Mouse (Mus musculus) limb, embryonic 14.5 days (tissue): Measurements from ENCODE around the gene Tpo. TPM values are rescaled to one million over a fixed set of nuclear protein-coding genes. Genes with fewer than 3 reads are reported as not detected.

ENCODE experiments used
- ATAC-seq: fragments of 200-750 bp; cut with Nextera tagmentation; 2 replicates; pipeline ENCODE4 v1.8.0; 2017; ENCODE audit warnings: low read depth, moderate number of reproducible peaks, moderate TSS enrichment; ENCODE audit not compliant: low FRiP score
- DNase-seq: peaks from one replicate; pipeline ENCODE4 v3.0.0-alpha.2; 2015; ENCODE audit warnings: low spot score
- H3K27ac ChIP-seq: fragments of 300-500 bp; sonication (generic); replicated peaks from 2 replicates; pipeline ENCODE4 v1.5.1; 2014; ENCODE audit warnings: low read depth, mild to moderate bottlenecking, low read length, moderate library complexity, mixed read lengths
- H3K27me3 ChIP-seq: fragments of 300-500 bp; sonication (generic); 2 replicates; pipeline ENCODE4 v1.6.1; 2014; ENCODE audit warnings: low read length, mixed read lengths; ENCODE audit not compliant: control insufficient read depth, insufficient read depth
- H3K36me3 ChIP-seq: fragments of 300-500 bp; sonication (generic); 2 replicates; pipeline ENCODE4 v1.6.1; 2014; ENCODE audit warnings: mild to moderate bottlenecking, low read length, moderate library complexity, mixed read lengths; ENCODE audit not compliant: control insufficient read depth, insufficient read depth
- H3K4me1 ChIP-seq: fragments of 300-500 bp; sonication (generic); 2 replicates; pipeline ENCODE4 v1.6.1; 2014; ENCODE audit warnings: antibody characterized with exemption, low read length, mixed read lengths; ENCODE audit not compliant: control insufficient read depth, insufficient read depth
- H3K4me2 ChIP-seq: fragments of 300-500 bp; sonication (generic); replicated peaks from 2 replicates; pipeline ENCODE4 v1.6.1; 2014; ENCODE audit warnings: low read depth, mild to moderate bottlenecking, low read length, moderate library complexity; ENCODE audit not compliant: severe bottlenecking
- H3K4me3 ChIP-seq: fragments of 300-500 bp; sonication (generic); replicated peaks from 2 replicates; pipeline ENCODE4 v1.5.1; 2014; ENCODE audit warnings: low read length
- H3K9ac ChIP-seq: fragments of 300-500 bp; sonication (generic); 2 replicates; pipeline ENCODE4 v1.6.1; 2014; ENCODE audit warnings: mild to moderate bottlenecking, low read depth, low read length, moderate library complexity; ENCODE audit not compliant: severe bottlenecking
- H3K9me3 ChIP-seq: fragments of 300-500 bp; sonication (generic); 2 replicates; pipeline ENCODE4 v1.6.1; 2016; ENCODE audit warnings: low read length; ENCODE audit not compliant: control insufficient read depth
- POLR2A ChIP-seq: fragments of 200-500 bp; IDR thresholded peaks from 2 replicates; pipeline ENCODE4 v1.8.0; 2012; ENCODE audit warnings: inconsistent platforms, mild to moderate bottlenecking, moderate library complexity, borderline replicate concordance; ENCODE audit not compliant: insufficient read depth, insufficient read length; ENCODE audit errors: extremely low read depth
- WGBS: fragments of 180-500 bp; shearing (Covaris S2); extraction: QIAGEN DNeasy Blood & Tissue Kit; methylation state at CpG from one replicate; pipeline ENCODE4 v1.1.7; 2014; 5-methylcytosine and 5-hydroxymethylcytosine counted together
- polyA plus RNA-seq, 2 experiments: library from polyadenylated mRNA; depleted of rRNA in 1 of 2; stranded (reverse) in 1 of 2; unstranded in 1 of 2; fragments of >200 nt; fragmentation: Nextera tagmentation in 1 of 2; extraction: Ambion mirVana in 1 of 2; gene quantifications; 2 replicates each; pipeline versions ENCODE4 v1.2.1 to v1.2.3; 2012 to 2014

Gene Tpo
- polyA plus RNA-seq, 2 experiments, result not detected

DNA sequence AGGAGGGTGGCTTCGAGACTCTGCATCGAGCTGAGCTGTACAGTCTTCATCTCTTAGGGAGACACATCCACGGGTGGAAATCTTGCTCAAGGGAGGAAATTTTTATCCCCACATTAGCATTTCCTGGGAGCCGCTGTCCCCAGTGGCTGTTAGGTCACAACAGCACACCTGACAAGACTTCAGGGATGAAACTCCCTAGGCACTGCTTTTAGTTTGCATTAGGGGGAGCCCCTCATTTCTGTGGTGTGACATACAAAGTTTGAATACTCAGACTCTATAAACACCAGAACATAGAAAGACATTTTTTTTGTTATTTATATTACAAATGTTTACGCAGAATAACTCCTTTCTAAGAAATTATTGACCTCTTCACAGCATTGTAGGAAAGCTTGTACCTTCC lies 32.1 kb upstream of the Tpo start:
- ATAC-seq (no peak), DNase-seq (no peak)
- H3K36me3 ChIP-seq, result no peaks in the 10 kb centered on the region
- no peak for TF ChIP-seq POLR2A
- H3K9me3 ChIP-seq, result no peaks in the 10 kb centered on the region
- no peak overlapping the region for H3K27ac ChIP-seq
- no peak overlapping the region for H3K4me2 ChIP-seq
- H3K9ac ChIP-seq, result no peak overlapping the region
- H3K4me3 ChIP-seq, result no peak overlapping the region
- no peaks in the 10 kb centered on the region for H3K27me3 ChIP-seq
- H3K4me1 ChIP-seq, result peaks cover 4% of the 10 kb centered on the region; the same call in 1 of the 2 replicates
- 74% methylated on average over 5 of the region's 5 CpGs for WGBS

GRCm38 (mm10) chr12:30164005-30164404 lies 31.6 kb upstream of the Tpo start:
- ATAC-seq, result no peak
- Histone ChIP-seq H3K36me3 (no peaks in the 10 kb centered on the region), H3K9ac (no peak overlapping the region), H3K27me3 (no peaks in the 10 kb centered on the region), H3K4me2 (no peak overlapping the region), H3K4me3 (no peak overlapping the region), H3K9me3 (no peaks in the 10 kb centered on the region), H3K4me1 (peaks cover 4% of the 10 kb centered on the region; the same call in 1 of the 2 replicates), H3K27ac (no peak overlapping the region)
- DNase-seq, result no peak
- no peak for TF ChIP-seq POLR2A
- 91% methylated on average over 6 of the region's 6 CpGs for WGBS

DNA sequence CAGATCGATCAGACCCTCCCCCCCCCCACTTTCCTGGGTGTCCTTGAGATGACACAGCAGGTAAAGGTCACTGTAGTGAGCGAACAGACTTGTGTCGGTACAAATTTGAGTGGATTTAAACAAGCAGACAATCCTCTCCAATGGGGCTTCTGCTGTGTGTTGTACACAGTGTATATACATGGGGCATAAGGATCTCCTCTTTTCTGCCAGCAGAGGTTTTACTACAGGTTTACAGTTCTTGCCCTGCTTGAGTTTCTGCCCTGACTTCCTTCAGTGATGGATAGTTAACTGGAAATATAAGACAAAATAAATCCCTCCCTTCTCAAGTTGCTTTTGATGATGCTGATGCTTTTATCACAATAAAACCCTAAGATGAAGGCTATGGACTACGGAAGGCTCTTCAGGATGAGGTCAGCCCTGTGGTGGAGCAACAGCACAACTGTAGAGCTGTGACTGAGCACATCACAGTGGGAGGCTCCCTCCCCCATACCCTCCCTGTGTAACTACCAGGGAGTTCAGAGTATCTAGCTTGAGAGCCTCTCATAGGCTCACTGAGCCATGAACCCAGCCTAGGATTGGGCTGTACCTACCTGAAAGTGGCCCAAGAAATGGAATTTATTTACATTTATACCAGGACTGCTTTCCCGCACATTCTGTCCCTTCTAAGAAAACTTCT lies 29.4 kb upstream of the Tpo start:
- 79% methylated on average over 5 of the region's 5 CpGs for WGBS
- ATAC-seq, result no peak
- no peak for DNase-seq

DNA sequence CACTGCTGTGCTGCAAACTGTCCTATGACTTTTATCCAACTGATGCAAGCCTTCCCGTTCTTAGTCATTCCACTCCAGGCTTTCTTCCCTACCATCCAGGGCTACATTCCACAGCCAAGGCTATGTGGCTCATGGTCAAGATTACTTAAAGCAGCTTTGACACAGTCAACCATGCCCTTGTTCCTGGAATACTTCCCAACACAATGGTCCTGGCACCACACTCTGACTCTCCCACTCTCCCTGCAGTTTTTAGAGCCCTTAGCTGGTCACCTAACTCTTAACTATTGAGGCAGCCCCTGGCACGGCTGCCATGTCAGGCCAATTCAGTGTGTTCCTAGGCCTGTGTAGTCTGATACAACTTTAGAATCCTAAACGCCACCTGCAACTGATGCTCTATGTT lies 28.1 kb upstream of the Tpo start:
- ATAC-seq, result peak; percentile 62
- Histone ChIP-seq H3K4me1 (peaks cover 4% of the 10 kb centered on the region; the same call in 1 of the 2 replicates), H3K27me3 (no peaks in the 10 kb centered on the region), H3K9me3 (no peaks in the 10 kb centered on the region), H3K9ac (no peak overlapping the region), H3K4me2 (no peak overlapping the region), H3K4me3 (no peak overlapping the region), H3K27ac (no peak overlapping the region), H3K36me3 (no peaks in the 10 kb centered on the region)
- WGBS, result 61% methylated on average over 3 of the region's 3 CpGs
- DNase-seq, result peak; percentile 29
- TF ChIP-seq POLR2A, result no peak

More for the DNA sequence above, 29.4 kb upstream of the Tpo start:
- no peaks in the 10 kb centered on the region for H3K27me3 ChIP-seq
- no peaks in the 10 kb centered on the region for H3K36me3 ChIP-seq
- H3K9ac ChIP-seq, result no peak overlapping the region
- H3K4me1 ChIP-seq, result peaks cover 4% of the 10 kb centered on the region; the same call in 1 of the 2 replicates
- H3K27ac ChIP-seq, result no peak overlapping the region
- no peak overlapping the region for H3K4me2 ChIP-seq
- TF ChIP-seq POLR2A, result no peak
- H3K9me3 ChIP-seq, result no peaks in the 10 kb centered on the region
- H3K4me3 ChIP-seq, result no peak overlapping the region

GRCm38 (mm10) chr12:30159788-30160187 lies 27.4 kb upstream of the Tpo start:
- no peak for DNase-seq
- no peak for TF ChIP-seq POLR2A
- H3K36me3 ChIP-seq, result no peaks in the 10 kb centered on the region
- H3K4me2 ChIP-seq, result no peak overlapping the region
- H3K27ac ChIP-seq, result no peak overlapping the region
- no peaks in the 10 kb centered on the region for H3K9me3 ChIP-seq
- peaks cover 4% of the 10 kb centered on the region; the same call in 1 of the 2 replicates for H3K4me1 ChIP-seq
- ATAC-seq, result no peak
- 81% methylated on average over 8 of the region's 8 CpGs for WGBS
- no peak overlapping the region for H3K9ac ChIP-seq
- no peak overlapping the region for H3K4me3 ChIP-seq
- no peaks in the 10 kb centered on the region for H3K27me3 ChIP-seq

DNA sequence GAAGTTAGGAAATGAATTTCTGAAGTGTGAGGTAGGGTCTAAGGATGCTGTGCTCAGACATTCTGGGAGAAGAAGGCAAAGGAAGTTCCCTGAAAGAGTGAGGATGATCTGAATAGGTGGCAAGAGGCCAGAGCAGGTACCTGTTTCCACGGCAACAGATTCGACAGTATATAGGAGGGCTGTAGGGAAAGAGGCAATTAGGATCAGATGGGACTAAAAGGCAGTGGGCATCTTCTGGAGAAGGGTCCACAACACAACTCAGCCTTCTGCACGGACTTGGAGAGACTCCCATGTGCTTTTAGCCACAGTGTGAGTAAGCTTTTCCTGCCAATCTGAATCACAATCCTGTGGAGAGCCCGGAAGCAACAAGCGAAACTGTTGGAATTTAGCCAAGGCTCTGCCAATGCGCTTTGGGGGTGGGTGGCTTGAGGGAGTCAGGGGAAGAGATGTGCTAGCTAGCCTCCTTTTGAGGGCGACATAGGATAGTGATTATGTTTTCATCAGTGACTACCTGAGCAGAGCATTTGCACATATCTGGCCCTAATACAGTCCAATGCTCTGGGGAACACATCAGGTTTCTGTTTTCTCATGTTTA lies 21.8 kb upstream of the Tpo start:
- Histone ChIP-seq H3K4me3 (no peak overlapping the region), H3K36me3 (no peaks in the 10 kb centered on the region), H3K9me3 (no peaks in the 10 kb centered on the region), H3K27me3 (no peaks in the 10 kb centered on the region), H3K27ac (no peak overlapping the region), H3K4me1 (no peaks in the 10 kb centered on the region), H3K4me2 (no peak overlapping the region), H3K9ac (no peak overlapping the region)
- no peak for TF ChIP-seq POLR2A
- DNase-seq (no peak), ATAC-seq (no peak)
- WGBS, result 56% methylated on average over 7 of the region's 7 CpGs
